Mouse (Mus musculus) kidney, embryonic 16.5 days (tissue): ENCODE data around the gene B230118H07Rik. TPM values are rescaled to one million over a fixed set of nuclear protein-coding genes. Genes with fewer than 3 reads are reported as not detected.

Experiments used
- ATAC-seq: fragments of 200-750 bp; cut with Nextera tagmentation; 2 replicates; pipeline ENCODE4 v1.8.0; 2017; ENCODE audit warnings: moderate TSS enrichment; ENCODE audit not compliant: low FRiP score, low TSS enrichment
- H3K27ac ChIP-seq: fragments of 300-500 bp; sonication (generic); 2 replicates; pipeline ENCODE4 v1.5.1; 2014; ENCODE audit warnings: low read length
- H3K27me3 ChIP-seq: fragments of 300-500 bp; sonication (generic); 2 replicates; pipeline ENCODE4 v1.6.1; 2014; ENCODE audit warnings: low read length, control low read depth, mixed read lengths; ENCODE audit not compliant: insufficient read depth
- H3K36me3 ChIP-seq: fragments of 300-500 bp; sonication (generic); 2 replicates; pipeline ENCODE4 v1.6.1; 2014; ENCODE audit warnings: low read length, control low read depth, mixed read lengths; ENCODE audit not compliant: insufficient read depth
- H3K4me1 ChIP-seq: fragments of 300-500 bp; sonication (generic); 2 replicates; pipeline ENCODE4 v1.6.1; 2014; ENCODE audit warnings: low read length, control low read depth, mixed read lengths; ENCODE audit not compliant: insufficient read depth
- H3K4me2 ChIP-seq: fragments of 300-500 bp; sonication (generic); replicated peaks from 2 replicates; pipeline ENCODE4 v1.6.1; 2014; ENCODE audit warnings: low read depth, low read length
- H3K4me3 ChIP-seq: fragments of 300-500 bp; sonication (generic); 2 replicates; pipeline ENCODE4 v1.5.1; 2014; ENCODE audit warnings: mild to moderate bottlenecking, low read length
- H3K9ac ChIP-seq: fragments of 300-500 bp; sonication (generic); replicated peaks from 2 replicates; pipeline ENCODE4 v1.6.1; 2014; ENCODE audit warnings: low read length
- H3K9me3 ChIP-seq: fragments of 300-500 bp; sonication (generic); 2 replicates; pipeline ENCODE4 v1.6.1; 2016; ENCODE audit warnings: low read length, control low read depth
- WGBS: fragments of 180-500 bp; shearing (Covaris S2); extraction: QIAGEN DNeasy Blood & Tissue Kit; methylation state at CpG from one replicate; pipeline ENCODE4 v1.1.7; 2014; 5-methylcytosine and 5-hydroxymethylcytosine counted together
- polyA plus RNA-seq: library from polyadenylated mRNA; unstranded; fragments of >200 nt; fragmentation: Nextera tagmentation; extraction: Ambion mirVana; gene quantifications from 2 replicates; pipeline ENCODE4 v1.2.1, GENCODE M21; 2015

B230118H07Rik gene
- polyA plus RNA-seq, 1 experiment from 2014 or later: 55.3 TPM

GRCm38 (mm10) chr2:101620899-101621298 lies 28.4 kb downstream of the B230118H07Rik start:
- H3K9ac ChIP-seq: no peak overlapping the region
- no peak overlapping the region for H3K4me3 ChIP-seq
- 0 out of 2 replicates have a peak, but pooled peaks cover 5% of the 10 kb centered on the region for H3K4me1 ChIP-seq
- no peaks in the 10 kb centered on the region for H3K9me3 ChIP-seq
- no peak for ATAC-seq
- H3K27me3 ChIP-seq: no peaks in the 10 kb centered on the region
- no peak overlapping the region for H3K4me2 ChIP-seq
- 72% methylated on average over 3 of the region's 3 CpGs for WGBS
- H3K27ac ChIP-seq: no peak overlapping the region
- no peaks in the 10 kb centered on the region for H3K36me3 ChIP-seq

- no peak for ATAC-seq
- 84% methylated on average over 4 of the region's 4 CpGs for WGBS
- 0 out of 2 replicates have a peak, but pooled peaks cover 5% of the 10 kb centered on the region for H3K4me1 ChIP-seq
Measured at GRCm38 (mm10) chr2:101618373-101618772, 31.0 kb downstream of the B230118H07Rik start.

GRCm38 (mm10) chr2:101615464-101616305 lies 33.6 kb downstream of the B230118H07Rik start:
- Histone ChIP-seq H3K4me1 (no peaks in the 10 kb centered on the region), H3K9me3 (no peaks in the 10 kb centered on the region), H3K36me3 (no peaks in the 10 kb centered on the region), H3K9ac (no peak overlapping the region), H3K27me3 (no peaks in the 10 kb centered on the region), H3K4me2 (no peak overlapping the region), H3K27ac (no peak overlapping the region), H3K4me3 (no peak overlapping the region)
- ATAC-seq: no peak
- 72% methylated on average over 10 of the region's 10 CpGs for WGBS

More at GRCm38 (mm10) chr2:101618373-101618772, 31.0 kb downstream of the B230118H07Rik start:
- Histone ChIP-seq H3K4me3 (no peak overlapping the region), H3K4me2 (no peak overlapping the region), H3K27ac (no peak overlapping the region), H3K27me3 (no peaks in the 10 kb centered on the region), H3K36me3 (no peaks in the 10 kb centered on the region), H3K9me3 (no peaks in the 10 kb centered on the region), H3K9ac (no peak overlapping the region)

GRCm38 (mm10) chr2:101610861-101611260 lies 38.5 kb downstream of the B230118H07Rik start:
- no peaks in the 10 kb centered on the region for H3K36me3 ChIP-seq
- no peak for ATAC-seq
- 89% methylated on average over 3 of the region's 3 CpGs for WGBS
- H3K4me1 ChIP-seq: no peaks in the 10 kb centered on the region
- no peaks in the 10 kb centered on the region for H3K27me3 ChIP-seq
- no peak overlapping the region for H3K4me3 ChIP-seq
- no peak overlapping the region for H3K9ac ChIP-seq
- H3K27ac ChIP-seq: no peak overlapping the region
- no peak overlapping the region for H3K4me2 ChIP-seq
- no peaks in the 10 kb centered on the region for H3K9me3 ChIP-seq

- Histone ChIP-seq H3K4me3 (no peak overlapping the region), H3K36me3 (no peaks in the 10 kb centered on the region), H3K9me3 (no peaks in the 10 kb centered on the region), H3K4me1 (no peaks in the 10 kb centered on the region), H3K4me2 (no peak overlapping the region), H3K27me3 (no peaks in the 10 kb centered on the region), H3K9ac (no peak overlapping the region), H3K27ac (no peak overlapping the region)
- no peak for ATAC-seq
- 74% methylated on average over 7 of the region's 7 CpGs for WGBS
Measured at GRCm38 (mm10) chr2:101608232-101608894, 41.0 kb downstream of the B230118H07Rik start.

GRCm38 (mm10) chr2:101603099-101603498 lies 46.2 kb downstream of the B230118H07Rik start:
- no peak for ATAC-seq
- WGBS: 87% methylated on average over 1 of the region's 1 CpGs
- no peaks in the 10 kb centered on the region for H3K27me3 ChIP-seq

GRCm38 (mm10) chr2:101600703-101601102 lies 48.6 kb downstream of the B230118H07Rik start:
- no peak overlapping the region for H3K4me2 ChIP-seq
- no peak overlapping the region for H3K9ac ChIP-seq
- H3K4me1 ChIP-seq: peaks cover 22% of the 10 kb centered on the region
- ATAC-seq: 0 out of 2 replicates have a peak, but pooled peaks have one; percentile 67
- H3K4me3 ChIP-seq: no peak overlapping the region
- 18% methylated on average over 8 of the region's 8 CpGs for WGBS
- H3K27ac ChIP-seq: peak overlapping the region; percentile 16
- H3K9me3 ChIP-seq: peaks cover 4% of the 10 kb centered on the region; the same call in 1 of the 2 replicates
- no peaks in the 10 kb centered on the region for H3K36me3 ChIP-seq
- no peaks in the 10 kb centered on the region for H3K27me3 ChIP-seq

More at GRCm38 (mm10) chr2:101603099-101603498, 46.2 kb downstream of the B230118H07Rik start:
- H3K9ac ChIP-seq: no peak overlapping the region
- H3K36me3 ChIP-seq: no peaks in the 10 kb centered on the region
- no peak overlapping the region for H3K4me2 ChIP-seq
- peaks cover 20% of the 10 kb centered on the region for H3K4me1 ChIP-seq
- peaks cover 4% of the 10 kb centered on the region; the same call in 1 of the 2 replicates for H3K9me3 ChIP-seq
- H3K27ac ChIP-seq: no peak overlapping the region
- H3K4me3 ChIP-seq: no peak overlapping the region

- no peaks in the 10 kb centered on the region for H3K36me3 ChIP-seq
- H3K9ac ChIP-seq: no peak overlapping the region
- peak overlapping the region; percentile 12; the same call in 1 of the 2 replicates for H3K4me2 ChIP-seq
- 0 out of 2 replicates have a peak overlapping the region, but pooled peaks have one; percentile 8 for H3K4me3 ChIP-seq
- ATAC-seq: peak; percentile 60; the same call in 1 of the 2 replicates
- peaks cover 4% of the 10 kb centered on the region; the same call in 1 of the 2 replicates for H3K9me3 ChIP-seq
- peaks cover 22% of the 10 kb centered on the region for H3K4me1 ChIP-seq
- peak overlapping the region; percentile 15; the same call in 1 of the 2 replicates for H3K27ac ChIP-seq
- 47% methylated on average over 13 of the region's 13 CpGs for WGBS
- H3K27me3 ChIP-seq: no peaks in the 10 kb centered on the region
Measured at GRCm38 (mm10) chr2:101598190-101599181, 50.8 kb downstream of the B230118H07Rik start.

- H3K9ac ChIP-seq: no peak overlapping the region
- no peaks in the 10 kb centered on the region for H3K27me3 ChIP-seq
- H3K27ac ChIP-seq: no peak overlapping the region
- no peak overlapping the region for H3K4me2 ChIP-seq
- H3K4me1 ChIP-seq: peaks cover 34% of the 10 kb centered on the region
- ATAC-seq: peak; percentile 59; the same call in 1 of the 2 replicates
- H3K36me3 ChIP-seq: no peaks in the 10 kb centered on the region
- H3K4me3 ChIP-seq: no peak overlapping the region
- H3K9me3 ChIP-seq: no peaks in the 10 kb centered on the region
Measured at GRCm38 (mm10) chr2:101597186-101597585, 52.1 kb downstream of the B230118H07Rik start.
